Mouse (Mus musculus) cerebellum, adult 2 months (tissue): Measurements from ENCODE around the gene Hmbs.

Experiments used
- CTCF ChIP-seq: fragments of 200-500 bp; IDR thresholded peaks from 2 replicates; pipeline ENCODE4 v1.5.1; 2011; ENCODE audit warnings: low read depth, mild to moderate bottlenecking, control low read depth, low read length, moderate library complexity, borderline replicate concordance; ENCODE audit not compliant: insufficient read depth
- POLR2A ChIP-seq: fragments of 200-500 bp; IDR thresholded peaks from 2 replicates; pipeline ENCODE4 v1.6.1; 2011; ENCODE audit warnings: low read length, control low read depth, borderline replicate concordance; ENCODE audit not compliant: insufficient read depth

DNA sequence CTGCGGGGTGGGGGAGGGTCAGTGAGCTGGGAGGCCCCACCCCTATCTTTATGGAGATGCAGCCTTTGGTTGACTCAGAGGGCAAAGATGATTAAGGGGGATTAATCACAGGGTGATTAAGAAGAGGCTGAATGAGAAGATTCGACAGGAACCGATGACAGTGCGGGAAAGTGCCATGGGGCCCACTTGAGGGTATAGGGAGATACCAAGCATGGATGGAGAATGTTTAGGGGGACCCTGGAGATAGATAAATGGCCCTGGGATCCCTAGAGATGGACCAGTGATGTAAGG, 29.8 kb downstream of the Hmbs start:
- TF ChIP-seq POLR2A (no peak), CTCF (no peak)
